Mouse (Mus musculus): ENCODE data around the gene Rnf212b.

- TF ChIP-seq POLR2A (IDR thresholded peaks at IDR 0.05; ENCODE audit: borderline replicate concordance, control insufficient read depth, low read depth, low read length) (no peak), CTCF (IDR thresholded peaks at IDR 0.05; ENCODE audit: control insufficient read depth, insufficient read depth, low read length) (no peak)
These were observed 62.0 kb downstream of the Rnf212b start for GRCm38 (mm10) chr14:54875844-54876538.

Measured in bone marrow, adult 2 months (tissue).